In the genomic region with DNA sequence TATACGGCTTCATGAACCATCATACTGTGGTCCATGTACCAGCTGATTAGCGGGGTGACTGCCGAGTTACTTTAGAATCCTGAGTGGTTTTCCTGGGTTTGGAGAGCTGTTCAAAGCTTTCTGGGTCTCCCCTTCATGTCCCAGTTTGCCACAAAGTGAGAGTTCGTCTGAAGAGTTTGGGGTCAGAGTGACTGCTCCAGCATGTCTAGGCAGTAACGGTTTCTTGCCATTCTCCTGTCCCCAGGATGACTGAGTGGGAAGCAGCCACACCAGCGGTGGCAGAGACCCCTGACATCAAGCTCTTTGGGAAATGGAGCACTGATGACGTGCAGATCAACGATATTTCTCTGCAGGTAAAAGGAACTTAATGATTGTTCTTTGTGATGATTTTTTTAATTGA, we compare ENCODE assay signal across 8 mouse cellular contexts. TPM values are rescaled to one million over a fixed set of nuclear protein-coding genes. Genes with fewer than 3 reads are reported as not detected.
DNase-seq lines count a peak whose midpoint lies in the region; ATAC-seq and TF ChIP-seq lines count a peak whose summit lies in the region.

No protein-coding gene starts in this region.

- H3K4me2 ChIP-seq in kidney, postnatal 0 days (ENCODE audit: low read length) = peak overlapping the region; percentile 67
- H3K4me2 ChIP-seq in hindbrain, embryonic 15.5 days = peak overlapping the region; percentile 81
- peak overlapping the region; percentile 91 for H3K4me2 ChIP-seq in midbrain, embryonic 16.5 days (ENCODE audit: low read length)

- intact Hi-C loops in gastrocnemius, postnatal 14 days (cut with DNase I; ENCODE audit: low total_unique reads) = loop anchor here (10.0 kb wide), 1 partner anchor 52 kb away; a partner anchor contains a TSS

- no peaks in the 10 kb centered on the region for H3K27me3 ChIP-seq in kidney, postnatal 0 days (ENCODE audit: insufficient read depth, low read length)
- H3K27me3 ChIP-seq in hindbrain, embryonic 15.5 days = peaks cover 20% of the 10 kb centered on the region
- H3K27me3 ChIP-seq in midbrain, embryonic 16.5 days (ENCODE audit: control insufficient read depth, insufficient read depth, low read depth, low read length) = peaks cover 19% of the 10 kb centered on the region

- H3K9ac ChIP-seq in kidney, postnatal 0 days (ENCODE audit: low read depth, low read length) = peak overlapping the region; percentile 74
- H3K9ac ChIP-seq in hindbrain, embryonic 15.5 days = peak overlapping the region; percentile 75
- H3K9ac ChIP-seq in midbrain, embryonic 16.5 days (ENCODE audit: low read depth, low read length) = peak overlapping the region; percentile 76

- peak overlapping the region; percentile 70 for H3K4me3 ChIP-seq in kidney, postnatal 0 days (replicated peaks; ENCODE audit: low read depth, low read length)
- peak overlapping the region; percentile 82 for H3K4me3 ChIP-seq in brown adipose tissue, adult 24 weeks (ENCODE audit: insufficient read depth, low read depth, low read length)
- peak overlapping the region; percentile 72 for H3K4me3 ChIP-seq in hindbrain, embryonic 15.5 days
- peak overlapping the region; percentile 83 for H3K4me3 ChIP-seq in midbrain, embryonic 16.5 days (ENCODE audit: low read depth, low read length)

- no peak for TF ChIP-seq CTCF in kidney, postnatal 0 days (IDR thresholded peaks at IDR 0.05; ENCODE audit: low read depth)

- H3K27ac ChIP-seq in kidney, postnatal 0 days = no peak overlapping the region
- H3K27ac ChIP-seq in brown adipose tissue, adult 24 weeks (replicated peaks; ENCODE audit: low read depth, low read length) = no peak overlapping the region
- H3K27ac ChIP-seq in hindbrain, embryonic 15.5 days (replicated peaks) = no peak overlapping the region
- no peak overlapping the region for H3K27ac ChIP-seq in midbrain, embryonic 16.5 days (ENCODE audit: low read length)

- ATAC-seq in kidney, postnatal 0 days (replicated peaks; ENCODE audit: low FRiP score, low read depth) = no peak
- no peak for ATAC-seq in hindbrain, embryonic 15.5 days (ENCODE audit: low FRiP score, low read depth)
- ATAC-seq in midbrain, embryonic 16.5 days = peak; percentile 6; the same call in 1 of the 2 replicates

- 3% methylated on average over 8 of the region's 8 CpGs for WGBS in kidney, postnatal 0 days
- 3% methylated on average over 8 of the region's 8 CpGs for WGBS in hindbrain, embryonic 15.5 days
- WGBS in midbrain, embryonic 16.5 days = 4% methylated on average over 8 of the region's 8 CpGs

- H3K4me1 ChIP-seq in kidney, postnatal 0 days (replicated peaks; ENCODE audit: insufficient read depth, low read length) = peaks cover 8% of the 10 kb centered on the region
- peaks cover 6% of the 10 kb centered on the region; the same call in 1 of the 2 replicates for H3K4me1 ChIP-seq in brown adipose tissue, adult 24 weeks (ENCODE audit: control insufficient read depth, insufficient read depth, insufficient read length, low read length)
- peaks cover 12% of the 10 kb centered on the region for H3K4me1 ChIP-seq in hindbrain, embryonic 15.5 days (replicated peaks)
- H3K4me1 ChIP-seq in midbrain, embryonic 16.5 days (ENCODE audit: control insufficient read depth, insufficient read depth, low read length) = peaks cover 12% of the 10 kb centered on the region

- DNase-seq in kidney, postnatal 0 days (ENCODE audit: low spot score) = no peak
- DNase-seq in kidney, adult 18-20 months = no peak
- no peak for DNase-seq in gastrocnemius, postnatal 14 days
- no peak for DNase-seq in frontal cortex, adult 2 months (ENCODE audit: extremely low spot score in 1 of 2, low spot score in 1 of 2)
- no peak for DNase-seq in spleen, adult 18-20 months

- H3K9me3 ChIP-seq in kidney, postnatal 0 days (replicated peaks; ENCODE audit: low read length) = no peaks in the 10 kb centered on the region
- H3K9me3 ChIP-seq in hindbrain, embryonic 15.5 days = no peaks in the 10 kb centered on the region
- no peaks in the 10 kb centered on the region for H3K9me3 ChIP-seq in midbrain, embryonic 16.5 days (replicated peaks; ENCODE audit: control insufficient read depth, low read length, poor library complexity, severe bottlenecking)

- peaks cover 37% of the 10 kb centered on the region for H3K36me3 ChIP-seq in kidney, postnatal 0 days (ENCODE audit: insufficient read depth, low read length)
- H3K36me3 ChIP-seq in hindbrain, embryonic 15.5 days = peaks cover 37% of the 10 kb centered on the region
- peaks cover 26% of the 10 kb centered on the region for H3K36me3 ChIP-seq in midbrain, embryonic 16.5 days (ENCODE audit: control insufficient read depth, insufficient read depth, low read length)

RNA-seq across cellular contexts. Expression of a gene that starts 0.6 kb away (rescaled TPM):
- 1,052 and 1,143 TPM in 2 replicates for polyA plus RNA-seq in kidney, postnatal 0 days (2015; fragmentation: Nextera tagmentation; extraction: Ambion mirVana)
- polyA plus RNA-seq in brown adipose tissue, adult 24 weeks (2012; ENCODE audit: insufficient read depth, insufficient read length, missing spikeins) = 533 and 648 TPM in 2 replicates
- polyA plus RNA-seq in hindbrain, embryonic 15.5 days (2015; fragmentation: Nextera tagmentation; extraction: Ambion mirVana) = 549 and 585 TPM in 2 replicates
- polyA plus RNA-seq in midbrain, embryonic 16.5 days (2015; fragmentation: Nextera tagmentation; extraction: Ambion mirVana) = 512 and 515 TPM in 2 replicates
- 100 to 1,000 TPM; 667 to 730 TPM for total RNA-seq in gastrocnemius, postnatal 14 days (2021)
- 776 and 848 TPM in 2 replicates for polyA plus RNA-seq in frontal cortex, adult 2 months (2012; rRNA removed)

RNA-seq across cellular contexts. Expression of a gene that starts 4.5 kb away (rescaled TPM):
- polyA plus RNA-seq in kidney, postnatal 0 days (2015; fragmentation: Nextera tagmentation; extraction: Ambion mirVana) = 0.29 and 0.32 TPM in 2 replicates
- not detected in 2 replicates for polyA plus RNA-seq in brown adipose tissue, adult 24 weeks (2012; ENCODE audit: insufficient read depth, insufficient read length, missing spikeins)
- 1.1 and 1.3 TPM in 2 replicates for polyA plus RNA-seq in hindbrain, embryonic 15.5 days (2015; fragmentation: Nextera tagmentation; extraction: Ambion mirVana)
- polyA plus RNA-seq in midbrain, embryonic 16.5 days (2015; fragmentation: Nextera tagmentation; extraction: Ambion mirVana) = 0.98 and 1.2 TPM in 2 replicates
- total RNA-seq in gastrocnemius, postnatal 14 days (2021) = under 1 TPM; 0.25 to 0.27 TPM
- 0.69 and 0.86 TPM in 2 replicates for polyA plus RNA-seq in frontal cortex, adult 2 months (2012; rRNA removed)

RNA-seq across cellular contexts. Expression of a gene that starts 25.1 kb away (rescaled TPM):
- 11.8 and 12.9 TPM in 2 replicates for polyA plus RNA-seq in kidney, postnatal 0 days (2015; fragmentation: Nextera tagmentation; extraction: Ambion mirVana)
- 3.0 and 3.6 TPM in 2 replicates for polyA plus RNA-seq in brown adipose tissue, adult 24 weeks (2012; ENCODE audit: insufficient read depth, insufficient read length, missing spikeins)
- polyA plus RNA-seq in hindbrain, embryonic 15.5 days (2015; fragmentation: Nextera tagmentation; extraction: Ambion mirVana) = 9.9 and 12.4 TPM in 2 replicates
- polyA plus RNA-seq in midbrain, embryonic 16.5 days (2015; fragmentation: Nextera tagmentation; extraction: Ambion mirVana) = 11.1 and 11.5 TPM in 2 replicates
- 1 to 10 TPM; 3.1 TPM for total RNA-seq in gastrocnemius, postnatal 14 days (2021)
- polyA plus RNA-seq in frontal cortex, adult 2 months (2012; rRNA removed) = 12.9 TPM in 2 replicates

RNA-seq across cellular contexts. Expression of a gene that starts 41.8 kb away (rescaled TPM):
- polyA plus RNA-seq in kidney, postnatal 0 days (2015; fragmentation: Nextera tagmentation; extraction: Ambion mirVana) = 3.3 and 3.5 TPM in 2 replicates
- polyA plus RNA-seq in brown adipose tissue, adult 24 weeks (2012; ENCODE audit: insufficient read depth, insufficient read length, missing spikeins) = 2.0 and 2.5 TPM in 2 replicates
- polyA plus RNA-seq in hindbrain, embryonic 15.5 days (2015; fragmentation: Nextera tagmentation; extraction: Ambion mirVana) = 7.5 TPM in 2 replicates
- polyA plus RNA-seq in midbrain, embryonic 16.5 days (2015; fragmentation: Nextera tagmentation; extraction: Ambion mirVana) = 8.2 and 8.7 TPM in 2 replicates
- 1 to 10 TPM; 1.9 to 2.1 TPM for total RNA-seq in gastrocnemius, postnatal 14 days (2021)
- polyA plus RNA-seq in frontal cortex, adult 2 months (2012; rRNA removed) = 4.6 and 5.3 TPM in 2 replicates

RNA-seq across cellular contexts. Expression of a gene that starts 42.9 kb away (rescaled TPM):
- 7.7 and 8.0 TPM in 2 replicates for polyA plus RNA-seq in kidney, postnatal 0 days (2015; fragmentation: Nextera tagmentation; extraction: Ambion mirVana)
- 1.4 and 2.7 TPM in 2 replicates for polyA plus RNA-seq in brown adipose tissue, adult 24 weeks (2012; ENCODE audit: insufficient read depth, insufficient read length, missing spikeins)
- polyA plus RNA-seq in hindbrain, embryonic 15.5 days (2015; fragmentation: Nextera tagmentation; extraction: Ambion mirVana) = 13.4 and 13.6 TPM in 2 replicates
- 14.5 and 14.9 TPM in 2 replicates for polyA plus RNA-seq in midbrain, embryonic 16.5 days (2015; fragmentation: Nextera tagmentation; extraction: Ambion mirVana)
- 1 to 10 TPM; 2.2 to 3.7 TPM for total RNA-seq in gastrocnemius, postnatal 14 days (2021)
- 5.7 and 6.1 TPM in 2 replicates for polyA plus RNA-seq in frontal cortex, adult 2 months (2012; rRNA removed)
